Mouse (Mus musculus) limb, embryonic 15.5 days (tissue): ENCODE results near the gene Lrit3. TPM values are rescaled to one million over a fixed set of nuclear protein-coding genes. Genes with fewer than 3 reads are reported as not detected.

Experiments used
- ATAC-seq: fragments of 200-750 bp; cut with Nextera tagmentation; 2 replicates; pipeline ENCODE4 v1.8.0; 2017; ENCODE audit warnings: low read depth, moderate TSS enrichment; ENCODE audit not compliant: insufficient number of reproducible peaks, low FRiP score, low TSS enrichment
- H3K27ac ChIP-seq: fragments of 300-500 bp; sonication (generic); 2 replicates; pipeline ENCODE4 v1.5.1; 2015; ENCODE audit warnings: moderate library complexity, mild to moderate bottlenecking, inconsistent platforms
- H3K27me3 ChIP-seq: fragments of 300-500 bp; sonication (generic); 2 replicates; pipeline ENCODE4 v1.6.1; 2015; ENCODE audit warnings: inconsistent platforms
- H3K36me3 ChIP-seq: fragments of 300-500 bp; sonication (generic); 2 replicates; pipeline ENCODE4 v1.6.1; 2015; ENCODE audit warnings: inconsistent platforms
- H3K4me1 ChIP-seq: fragments of 300-500 bp; sonication (generic); 2 replicates; pipeline ENCODE4 v1.6.1; 2015; ENCODE audit warnings: inconsistent platforms
- H3K4me2 ChIP-seq: fragments of 300-500 bp; sonication (generic); 2 replicates; pipeline ENCODE4 v1.6.1; 2015; ENCODE audit warnings: mild to moderate bottlenecking, inconsistent platforms
- H3K4me3 ChIP-seq: fragments of 300-500 bp; sonication (generic); 2 replicates; pipeline ENCODE4 v1.5.1; 2015; ENCODE audit warnings: mild to moderate bottlenecking, inconsistent platforms
- H3K9ac ChIP-seq: fragments of 300-500 bp; sonication (generic); 2 replicates; pipeline ENCODE4 v1.6.1; 2015; ENCODE audit warnings: inconsistent platforms
- H3K9me3 ChIP-seq: fragments of 300-500 bp; sonication (generic); 2 replicates; pipeline ENCODE4 v1.6.1; 2016; ENCODE audit warnings: inconsistent platforms
- WGBS: fragments of 180-500 bp; shearing (Covaris S2); methylation state at CpG from one replicate; pipeline ENCODE4 v1.1.7; 2015; 5-methylcytosine and 5-hydroxymethylcytosine counted together
- polyA plus RNA-seq: library from polyadenylated mRNA; unstranded; fragments of >200 nt; fragmentation: Nextera tagmentation; extraction: Ambion mirVana; gene quantifications from 2 replicates; pipeline ENCODE4 v1.2.1, GENCODE M21; 2015

Lrit3 gene
- polyA plus RNA-seq, 1 experiment from 2014 or later = not detected

- no peak overlapping the region for H3K4me3 ChIP-seq
- no peak overlapping the region for H3K27ac ChIP-seq
- H3K9me3 ChIP-seq = no peaks in the 10 kb centered on the region
- WGBS = 90% methylated on average over 4 of the region's 4 CpGs
- no peak for ATAC-seq
- peaks cover 42% of the 10 kb centered on the region for H3K36me3 ChIP-seq
- no peak overlapping the region for H3K4me2 ChIP-seq
- no peaks in the 10 kb centered on the region for H3K4me1 ChIP-seq
- H3K9ac ChIP-seq = no peak overlapping the region
- no peaks in the 10 kb centered on the region for H3K27me3 ChIP-seq
Measured at GRCm38 (mm10) chr3:129824146-129824545, 20.3 kb upstream of the Lrit3 start.

- Histone ChIP-seq H3K4me2 (no peak overlapping the region), H3K27ac (no peak overlapping the region), H3K27me3 (no peaks in the 10 kb centered on the region), H3K9me3 (no peaks in the 10 kb centered on the region), H3K36me3 (peaks cover 39% of the 10 kb centered on the region), H3K4me1 (no peaks in the 10 kb centered on the region), H3K4me3 (no peak overlapping the region), H3K9ac (no peak overlapping the region)
- 58% methylated on average over 5 of the region's 5 CpGs for WGBS
- ATAC-seq = no peak
Measured at GRCm38 (mm10) chr3:129823293-129823692, 19.5 kb upstream of the Lrit3 start.

GRCm38 (mm10) chr3:129822206-129822775, 18.5 kb upstream of the Lrit3 start, which contains the start of gene Rrh:
Rrh (minus strand) TSS chr3:129822587.
- WGBS = 94% methylated on average over 11 of the region's 11 CpGs
- no peak within 1 kb of the TSS for H3K4me3 ChIP-seq
- no peak within 1 kb of the TSS for H3K27ac ChIP-seq
- H3K9ac ChIP-seq = no peak within 1 kb of the TSS
- no peaks in the 10 kb centered on the region for H3K27me3 ChIP-seq
- no peaks in the 10 kb centered on the region for H3K4me1 ChIP-seq
- no peaks in the 10 kb centered on the region for H3K9me3 ChIP-seq
- H3K4me2 ChIP-seq = no peak within 1 kb of the TSS
- no peak for ATAC-seq
- H3K36me3 ChIP-seq = peaks cover 29% of the 10 kb centered on the region

- Histone ChIP-seq H3K9ac (no peak overlapping the region), H3K4me1 (no peaks in the 10 kb centered on the region), H3K27ac (no peak overlapping the region), H3K27me3 (no peaks in the 10 kb centered on the region), H3K4me3 (no peak overlapping the region), H3K4me2 (no peak overlapping the region), H3K36me3 (peaks cover 27% of the 10 kb centered on the region), H3K9me3 (no peaks in the 10 kb centered on the region)
- WGBS = 77% methylated on average over 8 of the region's 8 CpGs
- no peak for ATAC-seq
Measured at GRCm38 (mm10) chr3:129821736-129822135, 17.9 kb upstream of the Lrit3 start.

GRCm38 (mm10) chr3:129820847-129821246, 17.0 kb upstream of the Lrit3 start:
- ATAC-seq = no peak

GRCm38 (mm10) chr3:129799011-129799410, 4.8 kb downstream of the Lrit3 start:
- no peaks in the 10 kb centered on the region for H3K36me3 ChIP-seq
- no peak for ATAC-seq
- no peak overlapping the region for H3K4me2 ChIP-seq
- no peak overlapping the region for H3K4me3 ChIP-seq
- no peaks in the 10 kb centered on the region for H3K9me3 ChIP-seq
- H3K27ac ChIP-seq = no peak overlapping the region
- no peaks in the 10 kb centered on the region for H3K27me3 ChIP-seq
- no peak overlapping the region for H3K9ac ChIP-seq
- no peaks in the 10 kb centered on the region for H3K4me1 ChIP-seq
- WGBS = 57% methylated on average over 2 of the region's 2 CpGs

More at GRCm38 (mm10) chr3:129820847-129821246, 17.0 kb upstream of the Lrit3 start:
- H3K4me1 ChIP-seq = no peaks in the 10 kb centered on the region
- no peak overlapping the region for H3K9ac ChIP-seq
- no peaks in the 10 kb centered on the region for H3K27me3 ChIP-seq
- WGBS = 63% methylated on average over 9 of the region's 9 CpGs
- H3K36me3 ChIP-seq = peaks cover 19% of the 10 kb centered on the region
- H3K9me3 ChIP-seq = no peaks in the 10 kb centered on the region
- H3K4me2 ChIP-seq = no peak overlapping the region
- no peak overlapping the region for H3K4me3 ChIP-seq
- no peak overlapping the region for H3K27ac ChIP-seq

GRCm38 (mm10) chr3:129798551-129798950, 5.3 kb downstream of the Lrit3 start:
- Histone ChIP-seq H3K36me3 (no peaks in the 10 kb centered on the region), H3K27ac (no peak overlapping the region), H3K4me3 (no peak overlapping the region), H3K9me3 (no peaks in the 10 kb centered on the region), H3K27me3 (no peaks in the 10 kb centered on the region), H3K9ac (no peak overlapping the region), H3K4me2 (no peak overlapping the region), H3K4me1 (no peaks in the 10 kb centered on the region)
- ATAC-seq = no peak
- WGBS = 64% methylated on average over 11 of the region's 11 CpGs

GRCm38 (mm10) chr3:129797341-129797740, 6.5 kb downstream of the Lrit3 start:
- Histone ChIP-seq H3K4me3 (no peak overlapping the region), H3K4me1 (no peaks in the 10 kb centered on the region), H3K27ac (no peak overlapping the region), H3K9ac (no peak overlapping the region), H3K4me2 (no peak overlapping the region), H3K36me3 (no peaks in the 10 kb centered on the region), H3K27me3 (no peaks in the 10 kb centered on the region), H3K9me3 (no peaks in the 10 kb centered on the region)
- no peak for ATAC-seq
- 72% methylated on average over 5 of the region's 5 CpGs for WGBS

- no peak for ATAC-seq
- no peak overlapping the region for H3K9ac ChIP-seq
- WGBS = 79% methylated on average over 5 of the region's 5 CpGs
Measured at GRCm38 (mm10) chr3:129793801-129794200, 10.0 kb downstream of the Lrit3 start.

GRCm38 (mm10) chr3:129782746-129783145, 21.1 kb downstream of the Lrit3 start:
- 89% methylated on average over 3 of the region's 3 CpGs for WGBS
- ATAC-seq = no peak
- Histone ChIP-seq H3K9me3 (no peaks in the 10 kb centered on the region), H3K27me3 (no peaks in the 10 kb centered on the region), H3K36me3 (no peaks in the 10 kb centered on the region), H3K27ac (no peak overlapping the region), H3K4me1 (no peaks in the 10 kb centered on the region), H3K9ac (no peak overlapping the region), H3K4me2 (no peak overlapping the region), H3K4me3 (no peak overlapping the region)

More at GRCm38 (mm10) chr3:129793801-129794200, 10.0 kb downstream of the Lrit3 start:
- Histone ChIP-seq H3K9me3 (no peaks in the 10 kb centered on the region), H3K4me2 (no peak overlapping the region), H3K36me3 (no peaks in the 10 kb centered on the region), H3K27me3 (no peaks in the 10 kb centered on the region), H3K27ac (no peak overlapping the region), H3K4me3 (no peak overlapping the region), H3K4me1 (no peaks in the 10 kb centered on the region)

GRCm38 (mm10) chr3:129781435-129781834, 22.4 kb downstream of the Lrit3 start:
- H3K9ac ChIP-seq = no peak overlapping the region
- H3K9me3 ChIP-seq = no peaks in the 10 kb centered on the region
- H3K36me3 ChIP-seq = no peaks in the 10 kb centered on the region
- H3K4me1 ChIP-seq = no peaks in the 10 kb centered on the region
- H3K27ac ChIP-seq = no peak overlapping the region
- H3K27me3 ChIP-seq = no peaks in the 10 kb centered on the region
- H3K4me3 ChIP-seq = no peak overlapping the region
- 39% methylated on average over 10 of the region's 10 CpGs for WGBS
- H3K4me2 ChIP-seq = no peak overlapping the region
- ATAC-seq = no peak

GRCm38 (mm10) chr3:129771210-129771609, 32.6 kb downstream of the Lrit3 start:
- WGBS = 75% methylated on average over 6 of the region's 6 CpGs
- H3K4me1 ChIP-seq = no peaks in the 10 kb centered on the region
- H3K27me3 ChIP-seq = no peaks in the 10 kb centered on the region
- H3K36me3 ChIP-seq = no peaks in the 10 kb centered on the region
- H3K27ac ChIP-seq = no peak overlapping the region
- H3K9ac ChIP-seq = no peak overlapping the region
- H3K4me2 ChIP-seq = no peak overlapping the region
- H3K9me3 ChIP-seq = no peaks in the 10 kb centered on the region
- H3K4me3 ChIP-seq = no peak overlapping the region
- no peak for ATAC-seq
